Mouse (Mus musculus): ENCODE results near the gene Rab35. TPM values are rescaled to one million over a fixed set of nuclear protein-coding genes. Genes with fewer than 3 reads are reported as not detected.
A peak's percentile ranks its signal among the peaks of the same experiment; 100 is the strongest.

Gene Rab35
- total and polyA plus RNA-seq, 3 experiments: 62.2 to 88.3 (median 69.1) TPM

DNA sequence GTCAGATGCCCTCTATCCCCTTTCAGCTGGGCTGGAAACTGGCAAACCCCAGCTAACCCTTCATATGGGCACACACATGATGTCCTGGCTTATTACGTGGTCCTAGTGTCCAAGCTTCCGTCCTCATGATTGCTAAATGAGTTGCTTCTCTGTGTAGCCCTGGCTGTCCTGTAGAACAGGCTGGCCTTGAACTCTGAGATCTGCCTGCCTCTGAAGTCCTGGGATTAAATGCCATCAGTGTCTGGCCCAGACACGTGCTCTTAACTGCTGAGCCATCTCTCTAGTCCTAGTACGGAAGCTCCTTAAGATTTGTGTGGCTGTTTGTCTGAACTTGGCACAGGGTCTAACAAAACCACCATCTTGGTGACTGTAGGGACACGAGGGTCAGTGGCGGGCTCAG lies 28.1 kb upstream of the Rab35 start:
- Histone ChIP-seq H3K36me3 (replicated peaks) (peaks cover 90% of the 10 kb centered on the region), H3K4me3 (ENCODE audit: low read depth, low read length) (no peak overlapping the region), H3K27me3 (ENCODE audit: insufficient read depth, low read length) (no peaks in the 10 kb centered on the region), H3K4me1 (ENCODE audit: insufficient read depth, low read depth, low read length) (peaks cover 6% of the 10 kb centered on the region), H3K9me3 (replicated peaks) (no peaks in the 10 kb centered on the region)
- ATAC-seq (ENCODE audit: extremely low read depth, insufficient number of reproducible peaks, low FRiP score, poor library complexity, severe bottlenecking) (no peak), DNase-seq (ENCODE audit: low spot score) (no peak)
- TF ChIP-seq GATA2 (IDR thresholded peaks at IDR 0.05; ENCODE audit: borderline replicate concordance, low read depth, low read length) (no peak), GATA1 (IDR thresholded peaks at IDR 0.05; ENCODE audit: borderline replicate concordance, low read length) (no peak), POLR2AphosphoS5 (IDR thresholded peaks at IDR 0.05; ENCODE audit: insufficient replicate concordance, low read depth, low read length) (no peak), TAL1 (conservative IDR thresholded peaks at IDR 0.05; ENCODE audit: low read depth, low read length) (no peak), CTCF (IDR thresholded peaks at IDR 0.05; ENCODE audit: low read depth, low read length) (no peak)

DNA sequence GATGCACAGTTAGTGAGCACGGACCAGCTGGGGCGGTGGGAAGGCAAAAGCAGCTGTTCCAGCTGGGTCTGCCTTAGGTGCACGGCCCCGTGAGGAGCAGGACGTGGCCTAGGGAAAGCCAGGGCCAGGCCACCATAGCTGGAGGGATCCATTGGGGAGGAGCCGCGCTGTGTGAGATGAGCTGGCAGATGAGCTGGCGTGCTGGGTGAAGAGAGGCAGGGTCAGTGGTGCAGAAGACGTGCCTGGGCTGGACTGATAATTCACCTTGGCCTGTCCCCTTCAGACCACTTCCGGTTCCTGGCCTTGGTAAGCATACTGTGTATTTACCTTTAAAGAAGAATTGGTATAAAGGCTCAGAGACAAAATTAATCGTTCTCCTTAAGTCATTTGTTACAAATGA lies 20.1 kb upstream of the Rab35 start:
- DNase-seq (ENCODE audit: low spot score) (peak; percentile 84), ATAC-seq (ENCODE audit: extremely low read depth, insufficient number of reproducible peaks, low FRiP score, poor library complexity, severe bottlenecking) (peak; percentile 95)
- H3K4me1 ChIP-seq (ENCODE audit: insufficient read depth, low read depth, low read length): peaks cover 69% of the 10 kb centered on the region

DNA sequence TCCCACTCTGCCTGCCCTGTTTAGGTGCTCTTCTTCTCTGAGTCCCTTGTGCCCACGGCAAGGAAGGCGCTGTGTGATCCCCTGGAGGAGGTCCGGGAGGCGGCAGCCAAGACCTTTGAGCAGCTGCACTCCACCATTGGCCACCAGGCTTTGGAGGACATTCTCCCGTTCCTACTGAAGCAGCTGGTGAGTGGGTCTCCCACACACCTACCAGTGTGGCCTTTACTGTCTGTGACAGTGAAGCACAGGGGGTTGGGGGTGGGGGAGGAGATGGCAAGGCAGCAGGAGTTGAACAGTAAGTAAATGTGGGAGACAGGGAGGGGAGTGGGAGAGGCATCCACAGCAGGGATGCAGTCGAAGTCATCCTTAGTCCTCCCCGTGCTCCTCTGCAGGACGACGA lies 18.4 kb upstream of the Rab35 start:
- no peaks in the 10 kb centered on the region for H3K27me3 ChIP-seq (ENCODE audit: insufficient read depth, low read length)
- H3K4me1 ChIP-seq (ENCODE audit: insufficient read depth, low read depth, low read length): peaks cover 72% of the 10 kb centered on the region
- H3K4me3 ChIP-seq (ENCODE audit: low read depth, low read length): no peak overlapping the region; the same call in 1 of the 2 replicates
- no peak for DNase-seq (ENCODE audit: low spot score)
- no peaks in the 10 kb centered on the region for H3K9me3 ChIP-seq (replicated peaks)
- no peak for ATAC-seq (ENCODE audit: extremely low read depth, insufficient number of reproducible peaks, low FRiP score, poor library complexity, severe bottlenecking)
- peaks cover 98% of the 10 kb centered on the region for H3K36me3 ChIP-seq (replicated peaks)
- TF ChIP-seq POLR2AphosphoS5 (IDR thresholded peaks at IDR 0.05; ENCODE audit: insufficient replicate concordance, low read depth, low read length): no peak
- TF ChIP-seq CTCF (IDR thresholded peaks at IDR 0.05; ENCODE audit: low read depth, low read length): no peak
- TF ChIP-seq TAL1 (conservative IDR thresholded peaks at IDR 0.05; ENCODE audit: low read depth, low read length): no peak
- TF ChIP-seq GATA2 (IDR thresholded peaks at IDR 0.05; ENCODE audit: borderline replicate concordance, low read depth, low read length): no peak
- TF ChIP-seq GATA1 (IDR thresholded peaks at IDR 0.05; ENCODE audit: borderline replicate concordance, low read length): no peak

More for the DNA sequence above, 20.1 kb upstream of the Rab35 start:
- Histone ChIP-seq H3K36me3 (replicated peaks) (peaks cover 95% of the 10 kb centered on the region), H3K9me3 (replicated peaks) (no peaks in the 10 kb centered on the region), H3K4me3 (ENCODE audit: low read depth, low read length) (peak overlapping the region; percentile 68), H3K27me3 (ENCODE audit: insufficient read depth, low read length) (no peaks in the 10 kb centered on the region)
- no peak for TF ChIP-seq GATA1 (IDR thresholded peaks at IDR 0.05; ENCODE audit: borderline replicate concordance, low read length)
- TF ChIP-seq TAL1 (conservative IDR thresholded peaks at IDR 0.05; ENCODE audit: low read depth, low read length): peak; percentile 74

DNA sequence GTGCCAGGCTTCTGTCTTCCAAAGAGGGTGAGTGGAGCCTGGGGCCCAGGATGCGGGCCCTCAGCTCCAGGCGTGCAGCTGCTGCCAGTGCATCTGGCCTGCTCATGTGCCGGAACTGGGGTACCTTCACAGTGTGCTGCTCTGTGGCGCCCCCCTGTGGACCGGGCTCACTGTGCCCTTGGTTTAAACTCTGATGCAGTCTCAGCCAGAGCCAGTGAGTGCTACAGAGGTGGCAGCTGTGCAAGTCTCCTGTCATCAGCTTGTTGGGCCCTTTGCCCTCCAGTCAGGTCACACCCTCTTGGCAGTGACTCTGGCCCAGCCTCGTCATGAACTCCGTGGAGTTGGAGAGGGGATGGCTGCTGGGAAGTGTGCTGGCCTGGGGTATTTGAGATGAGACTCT lies 16.8 kb upstream of the Rab35 start:
- H3K9me3 ChIP-seq (replicated peaks): no peaks in the 10 kb centered on the region

DNA sequence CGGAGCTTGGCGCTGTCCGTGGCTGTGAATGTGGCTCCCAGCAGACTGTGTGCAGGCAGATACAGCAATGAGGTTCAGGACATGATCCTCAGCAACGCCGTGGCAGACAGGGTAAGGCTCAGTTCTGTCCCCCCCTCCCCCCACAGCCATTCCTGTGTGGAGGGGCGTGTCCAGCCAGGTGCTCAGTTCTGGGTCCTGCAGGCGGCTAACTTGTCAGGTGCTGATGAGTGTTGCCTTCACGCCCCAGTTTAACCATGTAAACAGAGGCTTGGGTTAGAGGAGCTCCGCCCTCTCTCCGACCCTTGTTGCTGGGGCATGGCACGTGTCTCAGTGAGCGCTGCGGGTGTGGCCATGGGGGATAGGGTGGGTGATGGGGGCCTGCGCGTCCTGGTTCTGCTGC lies 12.0 kb upstream of the Rab35 start:
- H3K9me3 ChIP-seq (replicated peaks): no peaks in the 10 kb centered on the region
- ATAC-seq (ENCODE audit: extremely low read depth, insufficient number of reproducible peaks, low FRiP score, poor library complexity, severe bottlenecking) (no peak), DNase-seq (ENCODE audit: low spot score) (no peak)
- no peaks in the 10 kb centered on the region for H3K27me3 ChIP-seq (ENCODE audit: insufficient read depth, low read length)
- peaks cover 89% of the 10 kb centered on the region for H3K36me3 ChIP-seq (replicated peaks)
- peaks cover 68% of the 10 kb centered on the region for H3K4me1 ChIP-seq (ENCODE audit: insufficient read depth, low read depth, low read length)
- no peak overlapping the region for H3K4me3 ChIP-seq (ENCODE audit: low read depth, low read length)
- no peak for TF ChIP-seq TAL1 (conservative IDR thresholded peaks at IDR 0.05; ENCODE audit: low read depth, low read length)

More for the DNA sequence above, 16.8 kb upstream of the Rab35 start:
- TF ChIP-seq TAL1 (conservative IDR thresholded peaks at IDR 0.05; ENCODE audit: low read depth, low read length) (no peak), CTCF (IDR thresholded peaks at IDR 0.05; ENCODE audit: low read depth, low read length) (peak; percentile 51)
- no peak for ATAC-seq (ENCODE audit: extremely low read depth, insufficient number of reproducible peaks, low FRiP score, poor library complexity, severe bottlenecking)
- peak; percentile 29 for DNase-seq (ENCODE audit: low spot score)
- H3K36me3 ChIP-seq (replicated peaks): peaks cover 98% of the 10 kb centered on the region
- H3K4me3 ChIP-seq (ENCODE audit: low read depth, low read length): no peak overlapping the region
- peaks cover 77% of the 10 kb centered on the region for H3K4me1 ChIP-seq (ENCODE audit: insufficient read depth, low read depth, low read length)
- H3K27me3 ChIP-seq (ENCODE audit: insufficient read depth, low read length): no peaks in the 10 kb centered on the region

DNA sequence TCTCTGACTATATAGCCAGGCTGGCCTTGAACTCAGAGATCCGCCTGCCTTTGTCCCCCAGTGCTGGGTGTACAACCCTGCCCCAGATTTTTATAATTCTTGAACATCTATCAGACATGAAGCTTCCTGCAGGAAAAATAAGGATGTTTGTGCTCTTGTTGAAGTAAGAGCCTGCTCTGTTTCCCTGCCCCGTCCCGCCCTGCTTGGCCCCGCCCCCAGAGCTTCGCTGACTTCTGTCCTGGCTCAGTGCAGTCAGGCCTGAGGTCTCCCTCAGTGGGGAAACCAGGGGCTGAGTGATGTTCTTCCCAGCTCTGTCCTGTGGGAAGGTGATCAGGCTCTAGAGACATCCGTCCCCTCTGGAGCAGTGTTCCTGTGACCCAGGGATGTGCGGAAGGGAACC lies 9.0 kb upstream of the Rab35 start:
- Histone ChIP-seq H3K27me3 (ENCODE audit: insufficient read depth, low read length) (no peaks in the 10 kb centered on the region), H3K4me3 (ENCODE audit: low read depth, low read length) (no peak overlapping the region; the same call in 1 of the 2 replicates), H3K9me3 (replicated peaks) (no peaks in the 10 kb centered on the region), H3K4me1 (ENCODE audit: insufficient read depth, low read depth, low read length) (peaks cover 80% of the 10 kb centered on the region), H3K36me3 (replicated peaks) (peaks cover 61% of the 10 kb centered on the region)
- no peak for ATAC-seq (ENCODE audit: extremely low read depth, insufficient number of reproducible peaks, low FRiP score, poor library complexity, severe bottlenecking)
- TF ChIP-seq TAL1 (conservative IDR thresholded peaks at IDR 0.05; ENCODE audit: low read depth, low read length) (no peak), CTCF (IDR thresholded peaks at IDR 0.05; ENCODE audit: low read depth, low read length) (no peak), POLR2AphosphoS5 (IDR thresholded peaks at IDR 0.05; ENCODE audit: insufficient replicate concordance, low read depth, low read length) (no peak), GATA1 (IDR thresholded peaks at IDR 0.05; ENCODE audit: borderline replicate concordance, low read length) (no peak), GATA2 (IDR thresholded peaks at IDR 0.05; ENCODE audit: borderline replicate concordance, low read depth, low read length) (no peak)
- DNase-seq (ENCODE audit: low spot score): no peak

DNA sequence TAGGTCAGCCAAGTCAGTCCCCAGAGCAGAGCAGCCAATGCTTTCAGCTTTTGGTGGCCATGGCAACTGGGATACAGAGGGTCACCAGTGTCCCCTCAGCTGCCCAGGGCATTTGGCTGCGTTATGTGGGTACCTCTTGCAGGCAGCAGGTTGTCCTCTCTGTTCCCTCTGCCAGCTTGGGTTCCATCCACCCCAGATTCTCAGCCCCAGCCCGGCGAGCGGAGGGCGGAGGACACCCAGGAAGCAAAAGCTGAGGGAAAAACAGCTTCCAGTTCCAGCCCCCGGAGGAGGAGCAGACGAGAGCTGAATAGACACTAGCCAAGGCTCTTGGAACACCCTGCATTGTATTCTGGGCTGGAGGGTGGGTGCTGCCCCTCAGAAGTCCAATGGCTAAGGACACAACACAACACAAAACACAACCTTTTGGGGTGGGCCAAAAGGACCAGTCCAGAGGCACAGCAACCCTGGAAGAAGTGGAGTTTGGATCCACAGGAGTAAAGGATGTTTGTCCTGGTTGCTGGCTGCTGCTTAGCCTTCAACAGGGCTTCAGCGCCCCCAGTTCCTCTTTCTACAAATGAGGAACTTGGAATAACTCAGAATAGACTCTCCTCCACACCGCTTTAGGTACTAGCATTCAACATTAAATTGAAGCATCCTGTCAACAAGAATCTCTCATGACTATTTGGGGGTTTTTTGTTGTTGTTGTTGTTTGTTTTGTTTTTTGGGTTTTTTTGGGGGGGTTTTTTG lies 7.8 kb upstream of the Rab35 start:
- H3K4me1 ChIP-seq (ENCODE audit: insufficient read depth, low read depth, low read length): peaks cover 87% of the 10 kb centered on the region
- peak; percentile 79 for DNase-seq (ENCODE audit: low spot score)
- peak overlapping the region; percentile 58; the same call in 1 of the 2 replicates for H3K4me3 ChIP-seq (ENCODE audit: low read depth, low read length)
- no peaks in the 10 kb centered on the region for H3K27me3 ChIP-seq (ENCODE audit: insufficient read depth, low read length)
- ATAC-seq (ENCODE audit: extremely low read depth, insufficient number of reproducible peaks, low FRiP score, poor library complexity, severe bottlenecking): peak; percentile 24; the same call in 1 of the 2 replicates
- no peaks in the 10 kb centered on the region for H3K9me3 ChIP-seq (replicated peaks)
- TF ChIP-seq TAL1 (conservative IDR thresholded peaks at IDR 0.05; ENCODE audit: low read depth, low read length) (no peak), CTCF (IDR thresholded peaks at IDR 0.05; ENCODE audit: low read depth, low read length) (no peak), GATA1 (IDR thresholded peaks at IDR 0.05; ENCODE audit: borderline replicate concordance, low read length) (no peak), POLR2AphosphoS5 (IDR thresholded peaks at IDR 0.05; ENCODE audit: insufficient replicate concordance, low read depth, low read length) (no peak), GATA2 (IDR thresholded peaks at IDR 0.05; ENCODE audit: borderline replicate concordance, low read depth, low read length) (no peak)
- H3K36me3 ChIP-seq (replicated peaks): peaks cover 49% of the 10 kb centered on the region

Data from G1E (cell line).